Mouse (Mus musculus): ENCODE measurements around the gene Arhgef16. TPM values are rescaled to one million over a fixed set of nuclear protein-coding genes. Genes with fewer than 3 reads are reported as not detected.

Gene Arhgef16
- polyA plus RNA-seq, 2 experiments = 4.2 to 6.2 TPM

DNA sequence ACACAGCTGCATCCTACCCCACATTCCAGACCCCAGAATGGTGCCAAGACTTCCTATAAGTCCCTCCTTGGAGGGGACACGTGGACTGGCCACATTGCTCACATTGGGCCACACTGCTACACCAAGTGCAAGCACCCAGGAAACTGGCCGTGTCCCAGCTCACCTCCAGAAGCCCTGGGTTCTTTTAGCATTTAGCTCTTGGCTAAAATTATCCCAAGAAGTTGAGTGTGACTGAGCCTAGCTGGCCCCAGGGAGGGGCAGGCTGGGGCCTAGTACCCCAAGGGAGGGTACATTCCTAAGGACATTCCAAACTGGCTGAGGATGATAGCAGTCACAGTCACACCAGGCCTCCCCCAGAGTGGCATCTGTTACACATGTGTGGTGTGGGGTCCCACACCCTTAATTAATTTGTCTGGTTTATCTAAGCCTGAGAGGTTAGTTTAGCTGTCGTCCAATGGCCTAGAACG, 7.7 kb downstream of the Arhgef16 start:
- Histone ChIP-seq H3K36me3 (ENCODE audit: control insufficient read depth, insufficient read depth, low read length) (no peaks in the 10 kb centered on the region), H3K27ac (replicated peaks; ENCODE audit: low read depth, low read length) (no peak overlapping the region), H3K4me3 (replicated peaks; ENCODE audit: low read length) (no peak overlapping the region), H3K27me3 (ENCODE audit: control insufficient read depth, insufficient read depth, low read length) (no peaks in the 10 kb centered on the region), H3K4me2 (replicated peaks; ENCODE audit: low read depth, low read length, severe bottlenecking) (no peak overlapping the region), H3K4me1 (ENCODE audit: control insufficient read depth, insufficient read depth, low read length) (peaks cover 15% of the 10 kb centered on the region), H3K9ac (ENCODE audit: low read depth, low read length, severe bottlenecking) (no peak overlapping the region), H3K9me3 (ENCODE audit: control insufficient read depth, low read length) (no peaks in the 10 kb centered on the region)
- TF ChIP-seq POLR2A (IDR thresholded peaks at IDR 0.05; ENCODE audit: borderline replicate concordance, extremely low read depth, insufficient read depth, insufficient read length) = no peak
- ATAC-seq (ENCODE audit: low FRiP score, low read depth) = no peak
- DNase-seq (ENCODE audit: low spot score) = peak; percentile 30
- 42% methylated on average over 4 of the region's 4 CpGs for WGBS

DNA sequence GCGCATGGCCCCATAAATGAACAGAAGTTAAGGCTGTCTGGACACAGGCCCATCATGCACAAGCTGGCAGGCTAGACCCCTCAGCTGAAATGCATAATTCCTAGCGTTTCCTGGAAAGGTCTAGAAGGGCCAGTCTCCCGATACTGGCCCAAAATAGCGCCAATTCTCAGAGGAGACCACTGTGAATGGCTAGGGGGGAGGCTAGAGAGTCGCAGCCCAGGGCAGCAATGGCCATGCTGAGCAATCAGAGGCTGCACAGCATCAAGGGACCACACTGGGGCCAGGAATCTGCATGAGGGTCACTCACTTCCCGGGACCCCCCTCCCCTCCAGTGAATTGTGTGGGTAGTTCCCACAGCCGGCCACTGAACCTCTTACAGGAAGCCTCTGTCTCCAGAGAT, 17.8 kb downstream of the Arhgef16 start:
- 79% methylated on average over 7 of the region's 7 CpGs for WGBS
- TF ChIP-seq POLR2A (IDR thresholded peaks at IDR 0.05; ENCODE audit: borderline replicate concordance, extremely low read depth, insufficient read depth, insufficient read length) = no peak
- no peaks in the 10 kb centered on the region for H3K27me3 ChIP-seq (ENCODE audit: control insufficient read depth, insufficient read depth, low read length)
- no peaks in the 10 kb centered on the region for H3K36me3 ChIP-seq (ENCODE audit: control insufficient read depth, insufficient read depth, low read length)
- DNase-seq (ENCODE audit: low spot score) = no peak
- ATAC-seq (ENCODE audit: low FRiP score, low read depth) = 0 out of 2 replicates have a peak, but pooled peaks have one; percentile 10
- no peak overlapping the region for H3K4me3 ChIP-seq (replicated peaks; ENCODE audit: low read length)
- H3K9ac ChIP-seq (ENCODE audit: low read depth, low read length, severe bottlenecking) = no peak overlapping the region
- H3K4me1 ChIP-seq (ENCODE audit: control insufficient read depth, insufficient read depth, low read length) = no peaks in the 10 kb centered on the region
- no peak overlapping the region for H3K27ac ChIP-seq (replicated peaks; ENCODE audit: low read depth, low read length)
- H3K9me3 ChIP-seq (ENCODE audit: control insufficient read depth, low read length) = no peaks in the 10 kb centered on the region
- no peak overlapping the region for H3K4me2 ChIP-seq (replicated peaks; ENCODE audit: low read depth, low read length, severe bottlenecking)

DNA sequence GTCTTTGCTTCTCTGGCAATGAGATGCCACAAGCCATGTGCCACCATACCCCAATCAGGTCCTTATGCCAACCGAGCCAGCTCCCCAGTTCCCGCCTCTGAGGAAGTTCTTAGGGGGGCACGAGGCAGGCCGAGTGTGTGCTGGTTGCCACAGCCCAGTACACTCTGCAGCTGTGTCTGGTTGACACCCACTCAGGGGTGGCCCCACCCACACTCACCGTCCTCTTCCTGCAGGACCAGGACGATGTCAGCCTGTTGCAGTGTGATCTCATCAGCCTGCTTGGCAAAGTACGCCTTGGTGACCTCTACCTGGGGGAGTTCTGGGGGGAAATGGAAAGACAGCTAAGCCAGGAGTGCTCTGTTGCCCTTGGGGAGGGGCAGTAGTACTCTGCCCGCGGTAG, 22.0 kb downstream of the Arhgef16 start:
- Histone ChIP-seq H3K27me3 (ENCODE audit: control insufficient read depth, insufficient read depth, low read length) (no peaks in the 10 kb centered on the region), H3K9ac (ENCODE audit: low read depth, low read length, severe bottlenecking) (no peak overlapping the region), H3K4me1 (ENCODE audit: control insufficient read depth, insufficient read depth, low read length) (no peaks in the 10 kb centered on the region), H3K4me2 (replicated peaks; ENCODE audit: low read depth, low read length, severe bottlenecking) (no peak overlapping the region), H3K9me3 (ENCODE audit: control insufficient read depth, low read length) (no peaks in the 10 kb centered on the region), H3K36me3 (ENCODE audit: control insufficient read depth, insufficient read depth, low read length) (peaks cover 7% of the 10 kb centered on the region), H3K4me3 (replicated peaks; ENCODE audit: low read length) (no peak overlapping the region), H3K27ac (replicated peaks; ENCODE audit: low read depth, low read length) (no peak overlapping the region)
- ATAC-seq (ENCODE audit: low FRiP score, low read depth) (no peak), DNase-seq (ENCODE audit: low spot score) (no peak)
- TF ChIP-seq POLR2A (IDR thresholded peaks at IDR 0.05; ENCODE audit: borderline replicate concordance, extremely low read depth, insufficient read depth, insufficient read length) = no peak
- 71% methylated on average over 9 of the region's 9 CpGs for WGBS

DNA sequence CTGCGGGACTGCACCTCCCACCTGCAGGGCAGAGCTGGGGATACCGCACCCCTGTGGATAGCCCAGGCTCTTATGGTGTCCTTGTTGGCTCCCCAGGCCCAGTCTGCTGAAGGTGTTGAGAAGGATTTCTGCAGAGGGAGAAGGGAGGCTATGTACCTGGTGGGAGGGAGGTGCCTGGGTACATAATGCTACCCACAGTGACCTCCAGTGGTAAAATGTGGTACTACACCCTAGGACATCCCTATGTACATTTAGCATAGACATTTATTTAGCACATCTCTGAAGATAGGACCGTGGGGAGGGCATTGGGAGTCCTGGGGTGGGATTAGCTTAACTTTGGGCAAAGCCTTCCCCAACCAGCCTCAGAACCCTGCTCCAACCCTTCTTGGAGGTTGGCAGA, 28.5 kb downstream of the Arhgef16 start:
- peak; percentile 77 for DNase-seq (ENCODE audit: low spot score)

DNA sequence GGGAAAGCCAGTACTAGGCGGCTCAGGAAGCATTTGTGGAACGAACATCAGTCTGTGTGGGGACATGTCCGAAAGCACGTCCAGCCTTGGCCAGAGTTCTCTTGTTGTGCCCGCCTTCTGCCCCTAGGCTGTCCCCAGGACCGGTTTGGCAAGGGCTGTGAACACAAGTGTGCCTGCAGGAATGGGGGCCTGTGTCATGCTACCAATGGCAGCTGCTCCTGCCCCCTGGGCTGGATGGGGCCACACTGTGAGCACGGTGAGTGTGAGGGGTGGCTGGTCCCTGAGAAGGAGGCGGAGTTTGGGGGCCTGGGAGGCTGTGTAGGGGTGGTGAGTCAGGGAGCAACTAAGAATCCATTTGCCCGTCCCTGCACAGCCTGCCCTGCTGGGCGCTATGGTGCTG, 32.0 kb downstream of the Arhgef16 start:
- Histone ChIP-seq H3K36me3 (ENCODE audit: control insufficient read depth, insufficient read depth, low read length) (peaks cover 72% of the 10 kb centered on the region), H3K9ac (ENCODE audit: low read depth, low read length, severe bottlenecking) (no peak overlapping the region), H3K27ac (replicated peaks; ENCODE audit: low read depth, low read length) (no peak overlapping the region), H3K4me1 (ENCODE audit: control insufficient read depth, insufficient read depth, low read length) (no peaks in the 10 kb centered on the region), H3K9me3 (ENCODE audit: control insufficient read depth, low read length) (no peaks in the 10 kb centered on the region), H3K4me3 (replicated peaks; ENCODE audit: low read length) (no peak overlapping the region), H3K27me3 (ENCODE audit: control insufficient read depth, insufficient read depth, low read length) (no peaks in the 10 kb centered on the region), H3K4me2 (replicated peaks; ENCODE audit: low read depth, low read length, severe bottlenecking) (no peak overlapping the region)
- ATAC-seq (ENCODE audit: low FRiP score, low read depth) = no peak
- TF ChIP-seq POLR2A (IDR thresholded peaks at IDR 0.05; ENCODE audit: borderline replicate concordance, extremely low read depth, insufficient read depth, insufficient read length) = no peak
- DNase-seq (ENCODE audit: low spot score) = no peak
- 63% methylated on average over 9 of the region's 10 CpGs for WGBS

More for the DNA sequence above, 28.5 kb downstream of the Arhgef16 start:
- no peak overlapping the region for H3K4me2 ChIP-seq (replicated peaks; ENCODE audit: low read depth, low read length, severe bottlenecking)
- peaks cover 50% of the 10 kb centered on the region for H3K36me3 ChIP-seq (ENCODE audit: control insufficient read depth, insufficient read depth, low read length)
- peak; percentile 35; the same call in 1 of the 2 replicates for ATAC-seq (ENCODE audit: low FRiP score, low read depth)
- H3K9me3 ChIP-seq (ENCODE audit: control insufficient read depth, low read length) = no peaks in the 10 kb centered on the region
- no peak overlapping the region for H3K9ac ChIP-seq (ENCODE audit: low read depth, low read length, severe bottlenecking)
- no peaks in the 10 kb centered on the region for H3K27me3 ChIP-seq (ENCODE audit: control insufficient read depth, insufficient read depth, low read length)
- H3K27ac ChIP-seq (replicated peaks; ENCODE audit: low read depth, low read length) = no peak overlapping the region
- no peaks in the 10 kb centered on the region for H3K4me1 ChIP-seq (ENCODE audit: control insufficient read depth, insufficient read depth, low read length)
- no peak for TF ChIP-seq POLR2A (IDR thresholded peaks at IDR 0.05; ENCODE audit: borderline replicate concordance, extremely low read depth, insufficient read depth, insufficient read length)
- no peak overlapping the region for H3K4me3 ChIP-seq (replicated peaks; ENCODE audit: low read length)
- 38% methylated on average over 3 of the region's 3 CpGs for WGBS

DNA sequence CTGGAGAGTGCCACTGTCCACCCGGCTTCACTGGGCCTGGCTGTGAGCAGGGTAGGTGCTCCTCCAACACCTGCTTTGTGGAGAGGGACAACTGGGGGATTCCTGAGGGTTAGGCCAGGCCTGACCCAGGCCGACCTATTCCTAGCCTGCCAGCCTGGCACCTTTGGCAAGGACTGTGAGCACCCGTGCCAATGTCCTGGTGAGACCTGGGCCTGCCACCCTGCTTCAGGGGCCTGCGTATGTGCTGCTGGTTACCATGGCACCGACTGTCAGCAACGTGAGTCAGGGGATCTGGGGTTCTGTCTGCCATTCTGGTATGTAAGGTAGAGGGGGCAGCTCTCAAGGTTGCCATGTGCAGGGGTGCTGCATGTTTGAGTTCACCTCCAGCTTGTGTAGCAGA, 34.0 kb downstream of the Arhgef16 start:
- no peak overlapping the region for H3K4me3 ChIP-seq (replicated peaks; ENCODE audit: low read length)
- H3K27ac ChIP-seq (replicated peaks; ENCODE audit: low read depth, low read length) = no peak overlapping the region
- no peak overlapping the region for H3K9ac ChIP-seq (ENCODE audit: low read depth, low read length, severe bottlenecking)
- H3K4me2 ChIP-seq (replicated peaks; ENCODE audit: low read depth, low read length, severe bottlenecking) = no peak overlapping the region
- H3K9me3 ChIP-seq (ENCODE audit: control insufficient read depth, low read length) = no peaks in the 10 kb centered on the region
- no peaks in the 10 kb centered on the region for H3K27me3 ChIP-seq (ENCODE audit: control insufficient read depth, insufficient read depth, low read length)
- WGBS = 89% methylated on average over 6 of the region's 6 CpGs
- no peak for DNase-seq (ENCODE audit: low spot score)
- ATAC-seq (ENCODE audit: low FRiP score, low read depth) = no peak
- no peaks in the 10 kb centered on the region for H3K4me1 ChIP-seq (ENCODE audit: control insufficient read depth, insufficient read depth, low read length)
- TF ChIP-seq POLR2A (IDR thresholded peaks at IDR 0.05; ENCODE audit: borderline replicate concordance, extremely low read depth, insufficient read depth, insufficient read length) = no peak
- H3K36me3 ChIP-seq (ENCODE audit: control insufficient read depth, insufficient read depth, low read length) = peaks cover 72% of the 10 kb centered on the region

Data from limb, embryonic 14.5 days (tissue).